Comparison of ENCODE assay signal across 23 mouse cellular contexts in genomic region chr5:47385930-47386329, GRCm38 (mm10).
"Had no signal": no experiment of that assay in that cellular context is flagged by ENCODE, and none has a peak within 500 bp of the region (broad histone marks: within the 10 kb centered on the region; RNA-seq: fewer than 3 reads in every experiment).

No protein-coding gene starts in this region.

- H3K4me3 ChIP-seq: heart, adult 2 months; heart, embryonic 13.5 days; heart, embryonic 15.5 days; hindbrain, embryonic 15.5 days; kidney, embryonic 15.5 days; limb, embryonic 13.5 days; limb, embryonic 15.5 days; liver, embryonic 12.5 days had no signal

- DNase-seq: gastrocnemius, postnatal 14 days; gastrocnemius, postnatal 36 days; heart, adult 11 months; heart, adult 2 months; heart, postnatal 36 days; kidney, adult 11 months; kidney, adult 2 months; kidney, adult 9 months; kidney, postnatal 14 days; kidney, postnatal 36 days; layer of hippocampus, adult 9-11 months; layer of hippocampus, postnatal 36 days; left cerebral cortex, postnatal 4 days had no signal

- H3K27ac ChIP-seq: heart, adult 2 months; heart, embryonic 13.5 days; heart, embryonic 15.5 days; hindbrain, embryonic 15.5 days; hindbrain, postnatal 0 days; kidney, embryonic 15.5 days; kidney, postnatal 0 days; limb, embryonic 13.5 days; limb, embryonic 15.5 days; liver, embryonic 12.5 days had no signal

- H3K27me3 ChIP-seq: heart, embryonic 13.5 days; heart, embryonic 15.5 days; hindbrain, embryonic 15.5 days; kidney, embryonic 15.5 days; limb, embryonic 13.5 days; limb, embryonic 15.5 days; liver, embryonic 12.5 days had no signal

- H3K9me3 ChIP-seq: heart, embryonic 13.5 days; heart, embryonic 15.5 days; hindbrain, embryonic 15.5 days; kidney, embryonic 15.5 days; limb, embryonic 13.5 days; limb, embryonic 15.5 days; liver, embryonic 12.5 days had no signal

- H3K36me3 ChIP-seq: heart, embryonic 13.5 days; heart, embryonic 15.5 days; hindbrain, embryonic 15.5 days; kidney, embryonic 15.5 days; limb, embryonic 13.5 days; limb, embryonic 15.5 days; liver, embryonic 12.5 days had no signal

- H3K9ac ChIP-seq: heart, embryonic 13.5 days; heart, embryonic 15.5 days; hindbrain, embryonic 15.5 days; kidney, embryonic 15.5 days; limb, embryonic 13.5 days; limb, embryonic 15.5 days; liver, embryonic 12.5 days had no signal

- ATAC-seq: hindbrain, postnatal 0 days; liver, embryonic 12.5 days had no signal

- H3K4me2 ChIP-seq: heart, embryonic 11.5 days; heart, embryonic 13.5 days; heart, embryonic 15.5 days; hindbrain, embryonic 15.5 days; kidney, embryonic 15.5 days; limb, embryonic 13.5 days; limb, embryonic 15.5 days; liver, embryonic 12.5 days had no signal

- H3K4me1 ChIP-seq: heart, embryonic 13.5 days; heart, embryonic 15.5 days; hindbrain, embryonic 15.5 days; kidney, embryonic 15.5 days; limb, embryonic 13.5 days; limb, embryonic 15.5 days; liver, embryonic 12.5 days had no signal
